Mouse (Mus musculus) layer of hippocampus, postnatal 10 days (tissue): ENCODE measurements around the gene Hbb-bt. TPM values are rescaled to one million over a fixed set of nuclear protein-coding genes. Genes with fewer than 3 reads are reported as not detected.
"Not testable (repeated sequence)": the region's sequence is repeated elsewhere in the genome, so short reads cannot be mapped to it uniquely, and the experiment has no call there.

Experiments
- DNase-seq, 2 experiments: peaks; one replicate each; pipeline ENCODE4 v3.0.0; 2021; ENCODE audit warnings: low spot score in 2 of 2
- long read RNA-seq: library from polyadenylated mRNA; stranded (forward); transcript quantifications from one replicate; pipeline ENCODE4 v2.0.0, GENCODE M21; 2023
- total RNA-seq, 2 experiments: library from RNA; stranded (reverse); gene quantifications; 2 replicates each; pipeline ENCODE4 v1.2.3; 2021

The Hbb-bt gene
- total RNA-seq: 10 to 100 TPM; 83.8 to 97.7 TPM
- long read RNA-seq, transcript Hbb-bt-201 (3 exons, 703 nt): major isoform, 56 of 56 reads
- long read RNA-seq, partial matches to known transcripts: 0 of 56 reads
- long read RNA-seq, other reads (novel, unspliced or antisense): 0 of 56 reads

DNA sequence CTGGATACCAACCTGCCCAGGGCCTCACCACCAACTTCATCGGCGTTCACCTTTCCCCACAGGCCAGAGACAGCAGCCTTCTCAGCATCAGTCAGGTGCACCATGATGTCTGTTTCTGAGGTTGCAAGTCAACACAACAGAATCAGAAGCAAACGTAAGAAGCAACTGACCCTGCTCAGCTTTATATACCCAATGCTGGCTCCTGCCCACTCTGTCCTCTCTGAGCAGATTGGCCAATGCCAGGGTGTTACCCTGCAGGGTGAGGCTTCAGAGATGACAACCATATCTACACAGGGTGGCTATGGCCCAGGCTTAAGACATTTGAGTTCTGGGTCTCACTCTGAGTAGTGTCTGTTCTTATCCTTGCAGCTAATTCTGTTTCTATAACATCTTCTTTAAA, at the start of gene Hbb-bt:
Gene Hbb-bt (minus strand): TSS at position 231 of the 400 bp plus-strand sequence.
- no peak for DNase-seq

GRCm38 (mm10) chr7:103861531-103861930, 47.7 kb upstream of the Hbb-bt start:
- DNase-seq: no peak

- no peak for DNase-seq
Observed at GRCm38 (mm10) chr7:103860855-103861254, 47.1 kb upstream of the Hbb-bt start.

GRCm38 (mm10) chr7:103859076-103859475, 45.3 kb upstream of the Hbb-bt start:
- DNase-seq: no peak

- DNase-seq: no peak
Observed at GRCm38 (mm10) chr7:103854669-103855068, 40.9 kb upstream of the Hbb-bt start.

DNA sequence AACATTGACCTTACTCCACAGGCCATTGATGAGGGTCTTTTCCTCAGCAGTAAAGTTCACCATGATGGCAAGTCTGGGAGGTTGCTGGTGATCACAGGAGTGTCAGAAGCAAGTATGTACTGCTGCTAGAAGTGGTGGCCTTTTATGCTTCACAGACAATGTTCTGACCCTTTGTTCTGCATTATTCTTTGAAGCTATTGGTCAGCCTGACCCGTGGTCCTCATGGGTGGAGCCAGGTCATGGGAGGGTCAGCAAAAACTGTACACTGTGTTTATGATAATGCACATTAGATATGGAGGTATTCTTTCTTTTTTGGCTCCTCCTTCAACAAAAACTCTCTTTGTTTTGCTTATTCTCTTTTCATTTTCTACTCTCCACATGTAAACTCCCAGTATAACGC, 39.3 kb upstream of the Hbb-bt start, which contains the start of gene Hbb-y:
Gene Hbb-y (minus strand): TSS at position 127 of the 400 bp plus-strand sequence.
- no peak for DNase-seq

- no peak for DNase-seq
Observed at GRCm38 (mm10) chr7:103844525-103845325, 30.9 kb upstream of the Hbb-bt start.

DNA sequence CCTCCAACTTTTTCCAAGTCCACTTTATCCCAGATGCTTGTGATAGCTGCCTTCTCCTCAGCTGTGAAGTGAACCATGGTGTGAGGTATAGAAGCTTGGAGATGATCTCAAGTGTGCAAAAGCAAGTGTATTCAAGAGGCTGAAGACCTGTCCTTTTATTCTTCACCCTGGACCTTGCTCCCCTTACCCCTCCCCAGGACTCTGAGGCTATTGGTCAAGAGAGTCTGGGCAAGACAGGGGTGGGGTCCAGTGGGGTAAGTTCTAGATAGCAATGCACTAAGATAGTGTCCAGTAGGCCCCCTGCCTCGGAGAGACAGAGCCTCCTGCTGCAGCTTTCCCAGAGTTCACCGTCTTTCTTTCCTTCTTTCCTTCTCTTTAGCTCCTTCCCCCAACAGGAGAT, 29.2 kb upstream of the Hbb-bt start, which contains the start of gene Hbb-bh1:
Gene Hbb-bh1 (minus strand): TSS at position 131 of the 400 bp plus-strand sequence.
- DNase-seq: no peak

DNA sequence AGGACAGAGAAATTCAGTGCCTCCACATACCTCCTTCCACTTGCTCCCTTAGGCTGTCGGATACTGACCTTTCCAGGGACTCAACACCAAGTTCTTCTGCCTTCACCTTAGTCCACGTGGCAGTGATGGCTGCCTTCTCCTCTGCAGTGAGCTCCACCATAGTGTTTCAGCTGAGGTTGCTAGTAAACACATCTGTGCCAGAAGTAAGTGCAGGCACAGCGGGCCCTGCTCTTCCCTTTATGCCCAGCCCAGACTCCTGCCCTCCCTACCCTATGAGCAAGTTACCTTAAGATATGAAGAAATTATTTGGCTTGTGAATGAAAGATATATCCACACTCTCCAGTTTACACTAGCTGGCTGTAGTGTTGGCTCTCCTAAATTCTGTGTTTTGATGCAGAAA, 26.5 kb upstream of the Hbb-bt start, which contains the start of gene Hbb-bh2:
Gene Hbb-bh2 (minus strand): TSS at position 253 of the 400 bp plus-strand sequence.
- DNase-seq: no peak

DNA sequence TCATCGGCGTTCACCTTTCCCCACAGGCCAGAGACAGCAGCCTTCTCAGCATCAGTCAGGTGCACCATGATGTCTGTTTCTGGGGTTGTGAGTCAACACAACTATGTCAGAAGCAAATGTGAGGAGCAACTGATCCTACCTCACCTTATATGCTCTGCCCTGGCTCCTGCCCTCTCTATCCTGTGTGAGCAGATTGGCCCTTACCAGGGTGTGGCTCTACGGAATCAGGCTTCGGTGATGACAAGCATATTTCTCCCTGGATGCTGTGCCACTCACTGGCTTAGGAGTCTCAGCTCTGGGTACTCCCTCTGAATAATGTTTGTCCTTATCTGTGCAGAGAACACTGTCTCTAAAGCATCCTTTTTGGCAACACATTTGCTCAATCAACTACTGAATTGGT, 14.0 kb upstream of the Hbb-bt start, which contains the start of gene Hbb-bs:
Gene Hbb-bs (minus strand): TSS at position 289 of the 400 bp plus-strand sequence.
- DNase-seq: no peak

DNA sequence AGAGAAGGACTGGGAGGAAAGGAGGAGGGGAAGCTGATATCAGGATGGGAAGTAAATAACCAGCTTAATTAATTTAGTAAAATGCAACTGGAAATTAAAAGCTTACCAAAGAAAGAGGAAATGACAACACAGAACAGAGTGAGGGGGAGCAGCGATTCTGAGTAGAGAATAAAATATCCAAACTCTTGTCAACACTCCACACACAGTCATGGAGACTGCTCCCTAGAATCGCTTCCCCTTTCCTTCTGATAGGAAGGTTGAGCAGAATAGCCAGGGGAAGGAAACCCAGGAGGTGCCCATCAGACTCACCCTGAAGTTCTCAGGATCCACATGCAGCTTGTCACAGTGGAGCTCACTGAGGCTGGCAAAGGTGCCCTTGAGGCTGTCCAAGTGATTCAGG, 13.3 kb upstream of the Hbb-bt start:
- not testable (repeated sequence) for DNase-seq

DNA sequence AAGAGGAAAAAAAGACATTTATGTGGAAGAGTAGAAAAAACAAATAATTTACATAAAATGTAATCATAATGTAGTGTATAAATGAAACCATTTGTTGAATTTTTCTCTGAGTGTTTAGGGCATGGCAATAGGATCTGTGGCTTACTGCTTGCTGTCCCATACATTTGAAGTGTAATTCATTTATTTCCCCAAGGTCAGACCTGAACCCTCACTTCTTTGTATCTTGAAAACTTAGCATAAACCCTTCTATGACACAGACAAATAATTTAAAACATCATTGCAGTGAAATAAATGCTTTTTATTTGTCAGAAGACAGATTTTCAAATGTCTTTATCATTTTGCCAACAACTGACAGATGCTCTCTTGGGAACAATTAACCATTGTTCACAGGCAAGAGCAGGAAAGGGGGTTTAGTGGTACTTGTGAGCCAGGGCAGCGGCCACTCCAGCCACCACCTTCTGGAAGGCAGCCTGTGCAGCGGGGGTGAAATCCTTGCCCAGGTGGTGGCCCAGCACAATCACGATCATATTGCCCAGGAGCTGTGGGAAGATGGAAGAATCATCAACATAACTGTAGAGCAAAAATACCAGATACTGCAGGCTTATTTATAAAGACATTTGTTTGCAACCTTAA, 12.6 kb upstream of the Hbb-bt start:
- DNase-seq: no peak

DNA sequence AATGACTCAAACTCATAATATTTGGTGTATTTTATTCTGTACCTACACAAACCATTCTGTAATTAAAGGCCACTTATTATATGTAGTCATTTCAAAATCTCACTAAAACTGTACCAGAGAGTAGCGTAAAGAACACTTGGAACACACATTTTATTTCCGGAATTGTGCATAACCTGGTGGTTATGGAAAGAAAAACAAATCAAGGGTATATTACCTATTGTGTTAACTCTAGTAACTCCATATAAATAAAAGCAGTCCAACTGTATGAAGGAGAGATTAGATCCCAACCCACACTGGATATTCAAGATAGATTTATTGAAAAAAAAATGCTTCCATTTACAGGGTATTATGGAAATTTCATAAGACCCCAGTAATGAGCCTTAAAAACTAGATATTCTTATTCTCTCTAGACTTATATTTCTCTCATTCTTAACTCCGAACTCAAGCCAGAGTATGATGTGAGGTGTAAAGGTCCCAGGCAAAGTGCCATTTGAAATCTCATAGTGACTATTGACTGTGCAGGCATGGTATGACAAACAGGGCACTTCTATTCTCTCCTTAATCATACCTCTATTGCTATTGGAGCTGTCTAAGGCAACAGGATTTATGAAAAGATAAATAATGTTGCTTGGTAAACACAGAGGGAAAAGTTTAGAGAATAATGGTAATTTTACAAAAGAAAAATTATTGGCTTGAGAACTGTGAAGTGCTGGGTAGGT, 11.9 kb upstream of the Hbb-bt start:
- DNase-seq: no peak

DNA sequence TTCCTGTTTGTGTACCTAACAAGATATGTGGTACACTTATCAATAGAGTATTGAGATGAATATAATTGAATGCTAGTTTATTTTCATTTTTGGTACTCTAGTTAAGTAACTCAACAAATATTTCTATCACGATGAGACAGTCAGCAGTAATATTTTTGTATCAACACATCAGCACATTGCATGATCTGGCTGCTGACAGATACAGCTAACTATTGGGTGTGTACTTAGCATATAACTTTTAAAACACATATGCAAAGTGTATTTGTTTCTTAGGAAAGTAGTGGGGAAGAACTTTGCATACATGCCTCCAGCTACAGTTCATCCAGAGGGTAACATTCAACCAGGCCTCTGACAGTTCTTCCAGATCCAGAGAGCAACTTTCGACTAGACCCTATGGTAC, 10.8 kb upstream of the Hbb-bt start:
- DNase-seq: no peak

- DNase-seq: not testable (repeated sequence)
Observed at GRCm38 (mm10) chr7:103815085-103815484, 1.3 kb upstream of the Hbb-bt start.

- DNase-seq: not testable (repeated sequence)
Observed at GRCm38 (mm10) chr7:103813152-103813551, 644 bp downstream of the Hbb-bt start.

- DNase-seq: no peak
Observed at GRCm38 (mm10) chr7:103812174-103812573, 1.6 kb downstream of the Hbb-bt start.

DNA sequence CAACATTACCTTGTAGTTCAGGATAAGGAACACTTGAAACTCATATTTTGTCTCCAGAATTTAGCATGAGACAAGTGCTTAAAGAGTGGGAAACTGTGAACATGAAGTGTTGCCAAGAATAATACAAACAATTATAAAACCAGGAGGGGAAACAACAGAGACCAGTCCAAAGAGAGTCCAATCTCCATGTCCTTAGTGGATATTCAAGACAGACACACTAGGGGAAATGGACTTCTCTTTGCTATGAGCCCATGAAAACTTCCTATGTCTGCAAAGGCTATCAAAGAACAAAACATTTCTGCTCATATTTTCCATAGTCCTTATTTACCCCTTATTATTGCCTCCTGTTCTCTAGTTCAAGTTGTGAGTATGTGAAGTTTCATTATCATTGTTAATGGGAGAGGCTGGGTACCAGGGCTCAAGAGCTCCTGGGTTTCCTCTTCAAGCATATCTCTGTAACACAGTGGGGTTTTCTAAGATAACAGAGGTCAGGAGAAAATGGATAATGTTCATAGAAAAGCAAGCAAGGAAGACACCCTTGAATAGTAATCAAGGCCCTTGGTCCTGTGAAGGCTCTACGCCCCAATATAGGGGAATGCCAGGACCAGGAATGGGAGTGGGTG, 2.5 kb downstream of the Hbb-bt start:
- DNase-seq: no peak

DNA sequence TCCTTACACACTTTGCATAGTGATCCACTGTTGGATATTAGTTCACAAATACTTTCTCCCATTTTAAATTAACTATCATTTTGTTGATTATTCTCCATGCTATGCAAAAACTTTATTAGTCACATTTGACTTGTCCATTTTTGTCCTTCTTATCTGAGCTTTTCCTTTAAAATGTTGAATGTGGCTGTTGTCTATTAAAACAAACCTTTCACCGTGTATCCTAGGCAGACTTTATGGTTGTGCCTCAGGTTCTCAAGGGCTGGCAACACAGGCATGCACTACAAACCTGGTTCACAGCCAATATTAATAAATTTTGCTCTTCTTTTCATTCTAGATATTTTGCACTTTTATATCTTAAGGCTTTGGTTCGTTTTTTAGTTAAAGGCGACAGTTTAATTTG, 3.0 kb downstream of the Hbb-bt start:
- DNase-seq: no peak

DNA sequence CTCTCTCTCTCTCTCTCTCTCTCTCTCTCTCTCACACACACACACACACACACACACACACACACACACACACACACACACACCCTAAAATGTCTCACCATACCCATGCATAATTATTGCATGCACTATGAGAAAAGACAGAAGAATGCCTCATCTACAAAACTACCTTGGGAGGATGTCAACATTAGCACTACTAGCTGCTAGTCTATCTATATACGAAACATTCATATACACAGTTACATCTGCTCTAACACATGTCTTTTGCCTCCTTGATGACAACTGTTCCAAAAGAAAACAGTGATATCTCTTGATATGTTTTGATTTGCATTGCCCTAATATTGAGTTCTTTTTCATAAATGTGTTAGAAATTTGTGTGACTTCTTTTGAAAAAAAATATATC, 3.5 kb downstream of the Hbb-bt start:
- no peak for DNase-seq

DNA sequence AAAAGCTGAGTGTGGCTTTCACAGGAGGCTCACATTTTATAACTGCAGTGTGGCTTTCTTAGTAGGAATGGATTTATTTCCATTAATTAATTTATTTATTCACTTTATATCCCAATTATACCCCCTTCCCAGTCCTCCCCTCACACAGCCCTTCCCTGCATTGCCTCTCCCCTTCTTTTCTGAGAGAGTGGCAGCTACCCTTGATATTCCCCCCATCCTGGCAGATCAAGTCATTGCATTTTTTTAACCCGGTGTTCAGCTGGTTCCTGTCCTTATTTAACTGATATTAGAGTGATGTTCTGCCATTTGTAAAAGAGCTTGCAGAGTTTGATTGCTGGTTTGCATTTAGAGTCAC, 4.0 kb downstream of the Hbb-bt start:
- DNase-seq: no peak
